Mouse (Mus musculus) forebrain, embryonic 12.5 days (tissue): ENCODE results near the gene Ddx47. TPM values are rescaled to one million over a fixed set of nuclear protein-coding genes. Genes with fewer than 3 reads are reported as not detected.

Source experiments
- ATAC-seq: fragments of 200-750 bp; cut with Nextera tagmentation; 2 replicates; pipeline ENCODE4 v1.8.0; 2017; ENCODE audit warnings: moderate TSS enrichment; ENCODE audit not compliant: low FRiP score
- H3K27ac ChIP-seq: fragments of 300-500 bp; sonication (generic); 2 replicates; pipeline ENCODE4 v1.5.1; 2016; ENCODE audit warnings: mild to moderate bottlenecking
- H3K27me3 ChIP-seq: fragments of 300-500 bp; sonication (generic); 2 replicates; pipeline ENCODE4 v1.6.1; 2016; ENCODE audit warnings: mild to moderate bottlenecking
- H3K36me3 ChIP-seq: fragments of 300-500 bp; sonication (generic); replicated peaks from 2 replicates; pipeline ENCODE4 v1.6.1; 2016; ENCODE audit warnings: mild to moderate bottlenecking
- H3K4me1 ChIP-seq: fragments of 300-500 bp; sonication (generic); 2 replicates; pipeline ENCODE4 v1.6.1; 2016
- H3K4me2 ChIP-seq: fragments of 300-500 bp; sonication (generic); 2 replicates; pipeline ENCODE4 v1.6.1; 2016; ENCODE audit warnings: mild to moderate bottlenecking, moderate library complexity
- H3K4me3 ChIP-seq: fragments of 300-500 bp; sonication (generic); replicated peaks from 2 replicates; pipeline ENCODE4 v1.5.1; 2016; ENCODE audit warnings: mild to moderate bottlenecking
- H3K9ac ChIP-seq: fragments of 300-500 bp; sonication (generic); 2 replicates; pipeline ENCODE4 v1.6.1; 2016; ENCODE audit warnings: mild to moderate bottlenecking
- H3K9me3 ChIP-seq: fragments of 300-500 bp; sonication (generic); 2 replicates; pipeline ENCODE4 v1.6.1; 2016
- WGBS: fragments of 180-500 bp; shearing (Covaris S2); methylation state at CpG from one replicate; pipeline ENCODE4 v1.1.7; 2016; 5-methylcytosine and 5-hydroxymethylcytosine counted together
- polyA plus RNA-seq: library from polyadenylated mRNA; unstranded; fragments of >200 nt; fragmentation: Nextera tagmentation; extraction: Ambion mirVana; gene quantifications from 2 replicates; pipeline ENCODE4 v1.2.1, GENCODE M21; 2016

The Ddx47 gene
- polyA plus RNA-seq, 1 experiment from 2014 or later = 93.0 TPM

DNA sequence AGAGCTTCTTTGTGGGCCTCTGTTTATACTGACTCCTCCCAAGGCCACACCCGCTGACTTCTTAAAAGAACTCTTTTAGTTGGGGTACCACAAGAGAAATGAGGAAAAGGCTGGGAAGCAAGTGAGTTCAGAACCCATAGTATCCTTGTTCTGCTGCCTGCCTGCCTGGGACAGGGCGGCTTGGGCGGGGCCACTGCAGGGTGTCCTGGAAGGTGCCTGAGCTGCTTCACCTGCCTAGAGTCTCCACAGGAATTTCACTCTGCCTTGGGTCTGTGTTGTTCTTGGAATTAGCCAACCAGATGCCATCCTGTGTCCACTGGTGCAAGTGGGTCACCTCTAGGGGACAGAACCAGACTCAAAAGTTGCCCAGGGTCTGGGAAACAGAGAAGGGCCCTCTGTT is 42.4 kb downstream of the Ddx47 start:
- Histone ChIP-seq H3K4me2 (no peak overlapping the region), H3K36me3 (no peaks in the 10 kb centered on the region), H3K27ac (no peak overlapping the region), H3K4me1 (peaks cover 5% of the 10 kb centered on the region), H3K27me3 (no peaks in the 10 kb centered on the region), H3K9me3 (no peaks in the 10 kb centered on the region), H3K9ac (no peak overlapping the region), H3K4me3 (no peak overlapping the region)
- no peak for ATAC-seq
- WGBS = 61% methylated on average over 3 of the region's 3 CpGs

DNA sequence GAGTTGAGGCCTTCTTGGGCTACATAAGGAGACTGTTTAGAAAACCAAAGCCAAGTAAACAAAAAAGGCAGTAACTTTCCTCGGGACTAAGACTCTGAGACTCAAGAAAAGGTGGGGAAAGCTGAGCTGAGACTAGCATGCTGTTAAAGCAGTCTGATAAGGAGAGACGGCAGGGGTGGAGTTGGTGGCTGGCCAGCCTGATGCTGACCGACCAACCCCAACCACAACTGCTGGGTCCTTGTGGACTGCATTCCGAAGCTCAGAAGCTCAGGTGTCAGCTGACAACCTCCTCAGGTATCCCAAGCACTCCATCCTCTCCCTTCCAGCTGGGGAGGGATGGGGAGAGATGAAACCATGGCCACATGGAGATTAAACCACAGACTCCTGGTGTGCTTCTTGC is 44.5 kb downstream of the Ddx47 start:
- Histone ChIP-seq H3K4me1 (peaks cover 5% of the 10 kb centered on the region), H3K9ac (no peak overlapping the region), H3K27me3 (no peaks in the 10 kb centered on the region), H3K4me2 (no peak overlapping the region), H3K36me3 (no peaks in the 10 kb centered on the region), H3K9me3 (no peaks in the 10 kb centered on the region), H3K4me3 (no peak overlapping the region), H3K27ac (no peak overlapping the region)
- no peak for ATAC-seq
- WGBS = 72% methylated on average over 4 of the region's 4 CpGs

GRCm38 (mm10) chr6:135060728-135061127 is 49.3 kb downstream of the Ddx47 start:
- Histone ChIP-seq H3K4me1 (peaks cover 17% of the 10 kb centered on the region), H3K9ac (no peak overlapping the region), H3K27ac (no peak overlapping the region), H3K36me3 (no peaks in the 10 kb centered on the region), H3K4me2 (no peak overlapping the region), H3K9me3 (no peaks in the 10 kb centered on the region), H3K27me3 (peaks cover 18% of the 10 kb centered on the region), H3K4me3 (no peak overlapping the region)
- no peak for ATAC-seq
- WGBS = 94% methylated on average over 4 of the region's 4 CpGs

DNA sequence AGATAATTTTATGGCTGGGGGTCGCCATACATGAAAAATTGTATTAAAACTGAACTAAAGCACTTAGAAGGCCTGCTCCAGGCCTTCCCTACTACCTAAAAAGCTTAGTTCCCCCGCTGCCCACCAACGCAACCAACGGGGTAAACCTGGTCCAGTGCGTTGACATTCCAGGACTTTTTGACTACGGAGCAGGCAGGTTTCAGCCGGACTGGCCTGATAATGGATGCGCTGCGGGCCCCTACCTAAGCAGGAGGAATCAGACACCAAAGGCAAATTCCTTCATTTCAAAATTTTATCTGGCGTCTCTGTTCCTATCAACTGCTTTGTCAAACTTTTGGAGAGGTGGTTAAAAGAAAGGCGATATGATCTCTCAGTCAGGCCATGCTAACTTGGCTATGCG is 53.2 kb downstream of the Ddx47 start:
- 68% methylated on average over 12 of the region's 12 CpGs for WGBS
- no peak overlapping the region for H3K4me3 ChIP-seq
- peaks cover 34% of the 10 kb centered on the region for H3K27me3 ChIP-seq

DNA sequence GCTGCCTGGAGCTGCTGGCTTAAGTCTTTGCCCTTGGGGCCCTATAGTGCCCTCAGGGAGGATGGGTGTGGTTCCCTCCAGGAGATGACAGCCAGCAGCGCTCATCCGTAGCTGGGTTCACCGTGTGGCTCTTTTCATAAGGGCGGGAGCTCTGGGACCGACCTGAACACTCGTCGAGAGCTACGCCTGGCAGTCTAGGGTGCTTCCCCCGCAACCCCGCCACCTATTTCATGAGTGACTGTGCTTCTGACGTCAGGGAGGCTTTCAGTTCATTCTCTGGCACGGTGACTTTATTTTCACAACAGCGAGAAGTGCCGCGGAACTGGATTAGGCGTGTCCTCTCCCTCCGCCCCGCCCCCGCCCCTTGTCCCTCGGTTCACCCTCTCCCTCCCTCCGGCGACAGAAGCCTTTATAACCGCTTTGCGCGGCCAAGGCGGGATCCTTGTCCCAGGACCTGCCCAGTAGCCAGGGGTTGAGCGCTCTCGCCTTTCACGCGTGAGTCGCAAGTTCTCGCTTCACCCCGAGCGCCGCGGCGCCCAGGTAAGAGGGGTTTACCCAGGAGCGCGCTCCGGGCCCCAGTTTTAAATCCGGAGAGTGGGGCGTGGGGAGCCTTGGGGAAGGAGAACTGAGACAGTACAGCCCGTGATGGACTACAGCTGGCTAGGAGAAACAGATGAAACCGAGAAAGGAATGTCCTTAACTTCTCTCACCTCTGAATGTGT is 54.0 kb downstream of the Ddx47 start, which contains the start of gene Gprc5a:
Gene Gprc5a, plus strand, starts transcription at position 416 of the 722 bp plus-strand sequence.
- ATAC-seq = peak; percentile 65
- WGBS = under 1% methylated on average over 43 of the region's 44 CpGs
- Histone ChIP-seq H3K4me3 (peak within 1 kb of the TSS; percentile 47), H3K27me3 (peaks cover 34% of the 10 kb centered on the region), H3K9ac (peak within 1 kb of the TSS; percentile 59), H3K27ac (no peak within 1 kb of the TSS), H3K9me3 (no peaks in the 10 kb centered on the region), H3K4me2 (peak within 1 kb of the TSS; percentile 76), H3K36me3 (no peaks in the 10 kb centered on the region), H3K4me1 (peaks cover 28% of the 10 kb centered on the region)

More for the DNA sequence above, 53.2 kb downstream of the Ddx47 start:
- no peak for ATAC-seq
- no peaks in the 10 kb centered on the region for H3K36me3 ChIP-seq
- no peak overlapping the region for H3K4me2 ChIP-seq
- H3K4me1 ChIP-seq = peaks cover 28% of the 10 kb centered on the region
- no peak overlapping the region for H3K27ac ChIP-seq
- H3K9me3 ChIP-seq = no peaks in the 10 kb centered on the region
- no peak overlapping the region for H3K9ac ChIP-seq

- Histone ChIP-seq H3K4me1 (peaks cover 28% of the 10 kb centered on the region), H3K4me3 (no peak overlapping the region), H3K9ac (no peak overlapping the region), H3K4me2 (no peak overlapping the region), H3K27ac (no peak overlapping the region), H3K36me3 (no peaks in the 10 kb centered on the region), H3K27me3 (peaks cover 34% of the 10 kb centered on the region), H3K9me3 (no peaks in the 10 kb centered on the region)
- ATAC-seq = no peak
- WGBS = 20% methylated on average over 6 of the region's 6 CpGs
Measured at GRCm38 (mm10) chr6:135066795-135067445, 55.5 kb downstream of the Ddx47 start.

DNA sequence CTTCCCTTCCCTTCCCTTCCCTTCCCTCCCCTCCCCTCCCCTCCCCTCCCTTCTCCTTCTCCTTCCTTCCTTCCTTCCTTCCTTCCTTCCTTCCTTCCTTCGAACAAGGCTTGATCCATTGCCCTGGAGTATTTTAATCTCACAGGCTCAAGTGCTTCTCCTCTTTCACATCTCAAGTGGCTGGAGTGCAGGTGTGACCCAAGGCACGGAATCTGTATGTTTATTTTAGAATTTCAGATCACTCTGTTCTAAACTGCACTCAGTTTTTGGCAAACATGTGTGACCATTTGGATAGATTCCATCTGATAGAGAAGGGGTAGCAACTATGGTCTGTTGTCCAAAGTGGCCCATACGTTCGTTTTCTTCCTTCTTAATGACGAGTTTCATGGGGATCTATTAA is 56.8 kb downstream of the Ddx47 start:
- Histone ChIP-seq H3K4me1 (peaks cover 28% of the 10 kb centered on the region), H3K9ac (no peak overlapping the region), H3K27ac (no peak overlapping the region), H3K4me3 (no peak overlapping the region), H3K27me3 (peaks cover 34% of the 10 kb centered on the region), H3K9me3 (no peaks in the 10 kb centered on the region), H3K4me2 (no peak overlapping the region), H3K36me3 (no peaks in the 10 kb centered on the region)
- 80% methylated on average over 4 of the region's 5 CpGs for WGBS
- no peak for ATAC-seq

GRCm38 (mm10) chr6:135069856-135070255 is 58.4 kb downstream of the Ddx47 start:
- no peaks in the 10 kb centered on the region for H3K36me3 ChIP-seq
- peaks cover 25% of the 10 kb centered on the region for H3K4me1 ChIP-seq
- no peak for ATAC-seq
- no peak overlapping the region for H3K9ac ChIP-seq
- peaks cover 23% of the 10 kb centered on the region for H3K27me3 ChIP-seq
- H3K9me3 ChIP-seq = no peaks in the 10 kb centered on the region
- WGBS = 78% methylated on average over 6 of the region's 6 CpGs
- H3K4me3 ChIP-seq = no peak overlapping the region
- no peak overlapping the region for H3K27ac ChIP-seq
- H3K4me2 ChIP-seq = no peak overlapping the region

GRCm38 (mm10) chr6:135070347-135070746 is 58.9 kb downstream of the Ddx47 start:
- Histone ChIP-seq H3K9ac (no peak overlapping the region), H3K4me3 (no peak overlapping the region), H3K4me1 (peaks cover 20% of the 10 kb centered on the region), H3K4me2 (no peak overlapping the region), H3K27ac (no peak overlapping the region), H3K27me3 (peaks cover 18% of the 10 kb centered on the region), H3K9me3 (no peaks in the 10 kb centered on the region), H3K36me3 (no peaks in the 10 kb centered on the region)
- WGBS = 93% methylated on average over 2 of the region's 2 CpGs
- no peak for ATAC-seq

Other genes with a start within 250 kb of the Ddx47 start
- 20.4 and 22.0 TPM in 2 replicates for gene Dusp16, start 219.0 kb upstream of the Ddx47 start, polyA plus RNA-seq
- 1.7 and 1.8 TPM in 2 replicates for gene Crebl2, start 181.5 kb upstream of the Ddx47 start, polyA plus RNA-seq
- gene Gpr19, start 113.0 kb upstream of the Ddx47 start, polyA plus RNA-seq = 38.5 and 45.6 TPM in 2 replicates
- gene Cdkn1b, start 91.2 kb upstream of the Ddx47 start, polyA plus RNA-seq = 36.4 and 40.5 TPM in 2 replicates
- gene Apold1, start 29.9 kb upstream of the Ddx47 start, polyA plus RNA-seq = 3.7 and 3.9 TPM in 2 replicates
- gene Gprc5a, start 54.0 kb downstream of the Ddx47 start, polyA plus RNA-seq = 1.7 and 1.8 TPM in 2 replicates
- not detected in 2 replicates for gene Gprc5d, start 106.7 kb downstream of the Ddx47 start, polyA plus RNA-seq
- 48.8 and 52.2 TPM in 2 replicates for gene Fam234b, start 186.4 kb downstream of the Ddx47 start, polyA plus RNA-seq
- 2.8 and 3.6 TPM in 2 replicates for gene Hebp1, start 186.4 kb downstream of the Ddx47 start, polyA plus RNA-seq
- gene Gsg1, start 242.7 kb downstream of the Ddx47 start, polyA plus RNA-seq = 0.49 and 0.69 TPM in 2 replicates